Mouse (Mus musculus) lung, embryonic 16.5 days (tissue): ENCODE results near the gene Ankrd44. TPM values are rescaled to one million over a fixed set of nuclear protein-coding genes. Genes with fewer than 3 reads are reported as not detected.

Experiments
- ATAC-seq: fragments of 200-750 bp; cut with Nextera tagmentation; 2 replicates; pipeline ENCODE4 v1.8.0; 2017; ENCODE audit warnings: low read depth, mild to moderate bottlenecking, moderate library complexity
- H3K27ac ChIP-seq: fragments of 300-500 bp; sonication (generic); 2 replicates; pipeline ENCODE4 v1.5.1; 2014; ENCODE audit warnings: mild to moderate bottlenecking, control low read depth, low read length
- H3K27me3 ChIP-seq: fragments of 300-500 bp; sonication (generic); 2 replicates; pipeline ENCODE4 v1.6.1; 2014; ENCODE audit warnings: low read depth, low read length, mixed read lengths; ENCODE audit not compliant: control insufficient read depth, insufficient read depth
- H3K36me3 ChIP-seq: fragments of 300-500 bp; sonication (generic); 2 replicates; pipeline ENCODE4 v1.6.1; 2014; ENCODE audit warnings: low read length; ENCODE audit not compliant: control insufficient read depth, insufficient read depth
- H3K4me1 ChIP-seq: fragments of 300-500 bp; sonication (generic); replicated peaks from 2 replicates; pipeline ENCODE4 v1.6.1; 2014; ENCODE audit warnings: low read length, mixed read lengths; ENCODE audit not compliant: control insufficient read depth, insufficient read depth
- H3K4me2 ChIP-seq: fragments of 300-500 bp; sonication (generic); 2 replicates; pipeline ENCODE4 v1.6.1; 2014; ENCODE audit warnings: low read depth, low read length, control low read depth
- H3K4me3 ChIP-seq: fragments of 300-500 bp; sonication (generic); 2 replicates; pipeline ENCODE4 v1.5.1; 2014; ENCODE audit warnings: mild to moderate bottlenecking, low read length, control low read depth
- H3K9ac ChIP-seq: fragments of 300-500 bp; sonication (generic); 2 replicates; pipeline ENCODE4 v1.6.1; 2014; ENCODE audit warnings: low read length, control low read depth
- H3K9me3 ChIP-seq: fragments of 300-500 bp; sonication (generic); 2 replicates; pipeline ENCODE4 v1.6.1; 2016; ENCODE audit warnings: low read length; ENCODE audit not compliant: control insufficient read depth
- WGBS: fragments of 180-500 bp; shearing (Covaris S2); extraction: QIAGEN DNeasy Blood & Tissue Kit; methylation state at CpG from one replicate; pipeline ENCODE4 v1.1.7; 2014; 5-methylcytosine and 5-hydroxymethylcytosine counted together
- polyA plus RNA-seq: library from polyadenylated mRNA; unstranded; fragments of >200 nt; fragmentation: Nextera tagmentation; extraction: Ambion mirVana; gene quantifications from 2 replicates; pipeline ENCODE4 v1.2.1, GENCODE M21; 2015

Ankrd44 gene
- polyA plus RNA-seq, 1 experiment from 2014 or later = 19.5 TPM

- no peak overlapping the region for H3K4me3 ChIP-seq
- H3K9ac ChIP-seq = no peak overlapping the region
- no peak overlapping the region for H3K27ac ChIP-seq
- H3K9me3 ChIP-seq = no peaks in the 10 kb centered on the region
- ATAC-seq = no peak
- WGBS = 75% methylated on average over 12 of the region's 12 CpGs
- no peaks in the 10 kb centered on the region for H3K36me3 ChIP-seq
- peaks cover 26% of the 10 kb centered on the region for H3K4me1 ChIP-seq
- H3K27me3 ChIP-seq = no peaks in the 10 kb centered on the region
- H3K4me2 ChIP-seq = no peak overlapping the region
Measured at GRCm38 (mm10) chr1:54902689-54903246, 23.4 kb downstream of the Ankrd44 start.

GRCm38 (mm10) chr1:54901084-54901483 lies 25.1 kb downstream of the Ankrd44 start:
- 92% methylated on average over 1 of the region's 1 CpGs for WGBS
- no peak overlapping the region for H3K9ac ChIP-seq
- no peak overlapping the region for H3K27ac ChIP-seq
- H3K36me3 ChIP-seq = no peaks in the 10 kb centered on the region
- no peaks in the 10 kb centered on the region for H3K27me3 ChIP-seq
- no peak overlapping the region for H3K4me2 ChIP-seq
- H3K4me1 ChIP-seq = peaks cover 38% of the 10 kb centered on the region
- ATAC-seq = no peak
- H3K4me3 ChIP-seq = no peak overlapping the region
- H3K9me3 ChIP-seq = no peaks in the 10 kb centered on the region

- no peak for ATAC-seq
- Histone ChIP-seq H3K4me3 (no peak overlapping the region), H3K27ac (peak overlapping the region; percentile 38; the same call in 1 of the 2 replicates)
Measured at GRCm38 (mm10) chr1:54899247-54899646, 26.9 kb downstream of the Ankrd44 start.

GRCm38 (mm10) chr1:54898656-54899084 lies 27.5 kb downstream of the Ankrd44 start:
- Histone ChIP-seq H3K27me3 (no peaks in the 10 kb centered on the region), H3K9ac (no peak overlapping the region), H3K27ac (peak overlapping the region; percentile 44; the same call in 1 of the 2 replicates), H3K4me2 (0 out of 2 replicates have a peak overlapping the region, but pooled peaks have one; percentile 16), H3K36me3 (no peaks in the 10 kb centered on the region), H3K9me3 (no peaks in the 10 kb centered on the region), H3K4me3 (no peak overlapping the region), H3K4me1 (peaks cover 32% of the 10 kb centered on the region)
- 0 out of 2 replicates have a peak, but pooled peaks have one; percentile 22 for ATAC-seq
- 12% methylated on average over 5 of the region's 5 CpGs for WGBS

More at GRCm38 (mm10) chr1:54899247-54899646, 26.9 kb downstream of the Ankrd44 start:
- Histone ChIP-seq H3K27me3 (no peaks in the 10 kb centered on the region), H3K9me3 (no peaks in the 10 kb centered on the region), H3K4me1 (peaks cover 32% of the 10 kb centered on the region), H3K4me2 (no peak overlapping the region), H3K36me3 (no peaks in the 10 kb centered on the region), H3K9ac (no peak overlapping the region)
- WGBS = 70% methylated on average over 6 of the region's 6 CpGs

GRCm38 (mm10) chr1:54897726-54898125 lies 28.5 kb downstream of the Ankrd44 start:
- Histone ChIP-seq H3K36me3 (no peaks in the 10 kb centered on the region), H3K4me2 (no peak overlapping the region), H3K27me3 (no peaks in the 10 kb centered on the region), H3K4me1 (peaks cover 32% of the 10 kb centered on the region), H3K27ac (no peak overlapping the region), H3K4me3 (no peak overlapping the region), H3K9me3 (no peaks in the 10 kb centered on the region), H3K9ac (no peak overlapping the region)
- 74% methylated on average over 2 of the region's 2 CpGs for WGBS
- ATAC-seq = no peak

GRCm38 (mm10) chr1:54896109-54897085 lies 29.8 kb downstream of the Ankrd44 start:
- Histone ChIP-seq H3K4me2 (peak overlapping the region; percentile 7; the same call in 1 of the 2 replicates), H3K9ac (no peak overlapping the region), H3K27me3 (no peaks in the 10 kb centered on the region), H3K27ac (peak overlapping the region; percentile 49), H3K9me3 (no peaks in the 10 kb centered on the region), H3K36me3 (no peaks in the 10 kb centered on the region), H3K4me1 (peaks cover 32% of the 10 kb centered on the region), H3K4me3 (no peak overlapping the region)
- peak; percentile 91 for ATAC-seq
- 28% methylated on average over 11 of the region's 12 CpGs for WGBS

- Histone ChIP-seq H3K9me3 (no peaks in the 10 kb centered on the region), H3K27ac (peak overlapping the region; percentile 55), H3K36me3 (no peaks in the 10 kb centered on the region), H3K4me3 (no peak overlapping the region), H3K27me3 (no peaks in the 10 kb centered on the region), H3K4me2 (no peak overlapping the region), H3K9ac (no peak overlapping the region), H3K4me1 (peaks cover 21% of the 10 kb centered on the region)
- peak; percentile 49 for ATAC-seq
- WGBS = 25% methylated on average over 5 of the region's 5 CpGs
Measured at GRCm38 (mm10) chr1:54888449-54888848, 37.7 kb downstream of the Ankrd44 start.

- Histone ChIP-seq H3K4me1 (peaks cover 21% of the 10 kb centered on the region), H3K27ac (peak overlapping the region; percentile 55), H3K4me3 (no peak overlapping the region), H3K36me3 (no peaks in the 10 kb centered on the region), H3K4me2 (no peak overlapping the region), H3K9ac (no peak overlapping the region), H3K9me3 (no peaks in the 10 kb centered on the region), H3K27me3 (no peaks in the 10 kb centered on the region)
- peak; percentile 90 for ATAC-seq
- 30% methylated on average over 3 of the region's 3 CpGs for WGBS
Measured at GRCm38 (mm10) chr1:54887873-54888272, 38.3 kb downstream of the Ankrd44 start.

- Histone ChIP-seq H3K27me3 (no peaks in the 10 kb centered on the region), H3K27ac (no peak overlapping the region), H3K4me3 (no peak overlapping the region), H3K9ac (no peak overlapping the region), H3K4me2 (no peak overlapping the region), H3K9me3 (no peaks in the 10 kb centered on the region), H3K36me3 (no peaks in the 10 kb centered on the region), H3K4me1 (peaks cover 27% of the 10 kb centered on the region)
- WGBS = 64% methylated on average over 2 of the region's 2 CpGs
- ATAC-seq = no peak
Measured at GRCm38 (mm10) chr1:54882856-54883467, 43.2 kb downstream of the Ankrd44 start.
